Mouse (Mus musculus): ENCODE data around the gene Ffar4. TPM values are rescaled to one million over a fixed set of nuclear protein-coding genes. Genes with fewer than 3 reads are reported as not detected.

The Ffar4 gene
- total RNA-seq (2021), result under 1 TPM in 1 of 2 experiments, not detected in 1; 0.24 TPM

GRCm38 (mm10) chr19:38096858-38097758 lies at the start of gene Ffar4:
Gene Ffar4 (plus strand): TSS chr19:38097071.
- intact Hi-C loops (cut with DNase I), result no loop called here
- DNase-seq (ENCODE audit: extremely low spot score in 1 of 2, low spot score in 2 of 2), result no peak

- intact Hi-C loops (cut with DNase I), result no loop called here
- no peak for DNase-seq (ENCODE audit: extremely low spot score in 1 of 2, low spot score in 2 of 2)
Measured at GRCm38 (mm10) chr19:38049686-38050085, 47.2 kb upstream of the Ffar4 start.

GRCm38 (mm10) chr19:38053227-38054041 lies 43.4 kb upstream of the Ffar4 start:
- intact Hi-C loops (cut with DNase I), result loop anchor here (1.0 kb wide), 1 partner anchor 98 kb away; no protein-coding TSS in a partner anchor
- DNase-seq (ENCODE audit: extremely low spot score in 1 of 2, low spot score in 2 of 2), result no peak

- intact Hi-C loops (cut with DNase I), result no loop called here
- DNase-seq (ENCODE audit: extremely low spot score in 1 of 2, low spot score in 2 of 2), result peak in 1 of 2 experiments; percentile 87
Measured at GRCm38 (mm10) chr19:38054149-38054719, 42.6 kb upstream of the Ffar4 start.

- intact Hi-C loops (cut with DNase I), result no loop called here
- peak; percentile 91 to 98 for DNase-seq (ENCODE audit: extremely low spot score in 1 of 2, low spot score in 2 of 2)
Measured at GRCm38 (mm10) chr19:38054720-38055192, 42.1 kb upstream of the Ffar4 start, which contains the start of gene Cep55. Gene Cep55 (plus strand): TSS chr19:38055011.

GRCm38 (mm10) chr19:38055798-38056197 lies 41.1 kb upstream of the Ffar4 start:
- no peak for DNase-seq (ENCODE audit: extremely low spot score in 1 of 2, low spot score in 2 of 2)
- intact Hi-C loops (cut with DNase I), result no loop called here

- no peak for DNase-seq (ENCODE audit: extremely low spot score in 1 of 2, low spot score in 2 of 2)
- intact Hi-C loops (cut with DNase I), result no loop called here
Measured at GRCm38 (mm10) chr19:38056276-38056675, 40.6 kb upstream of the Ffar4 start.

- DNase-seq (ENCODE audit: extremely low spot score in 1 of 2, low spot score in 2 of 2), result no peak
- intact Hi-C loops (cut with DNase I), result no loop called here
Measured at GRCm38 (mm10) chr19:38056931-38057330, 39.9 kb upstream of the Ffar4 start.

- DNase-seq (ENCODE audit: extremely low spot score in 1 of 2, low spot score in 2 of 2), result no peak
- intact Hi-C loops (cut with DNase I), result no loop called here
Measured at GRCm38 (mm10) chr19:38063201-38063600, 33.7 kb upstream of the Ffar4 start.

GRCm38 (mm10) chr19:38064051-38064450 lies 32.8 kb upstream of the Ffar4 start:
- no peak for DNase-seq (ENCODE audit: extremely low spot score in 1 of 2, low spot score in 2 of 2)
- intact Hi-C loops (cut with DNase I), result no loop called here

GRCm38 (mm10) chr19:38073226-38073625 lies 23.6 kb upstream of the Ffar4 start:
- intact Hi-C loops (cut with DNase I), result loop anchor here (10.0 kb wide), 1 partner anchor 282 kb away; no protein-coding TSS in a partner anchor

GRCm38 (mm10) chr19:38075051-38075450 lies 21.8 kb upstream of the Ffar4 start:
- intact Hi-C loops (cut with DNase I), result loop anchor here (10.0 kb wide), 1 partner anchor 280 kb away; no protein-coding TSS in a partner anchor
- no peak for DNase-seq (ENCODE audit: extremely low spot score in 1 of 2, low spot score in 2 of 2)

More at GRCm38 (mm10) chr19:38073226-38073625, 23.6 kb upstream of the Ffar4 start:
- no peak for DNase-seq (ENCODE audit: extremely low spot score in 1 of 2, low spot score in 2 of 2)

GRCm38 (mm10) chr19:38076251-38076650 lies 20.6 kb upstream of the Ffar4 start:
- intact Hi-C loops (cut with DNase I), result loop anchor here (10.0 kb wide), 1 partner anchor 279 kb away; no protein-coding TSS in a partner anchor
- DNase-seq (ENCODE audit: extremely low spot score in 1 of 2, low spot score in 2 of 2), result no peak

- DNase-seq (ENCODE audit: extremely low spot score in 1 of 2, low spot score in 2 of 2), result no peak
- intact Hi-C loops (cut with DNase I), result loop anchor here (10.0 kb wide), 1 partner anchor 277 kb away; no protein-coding TSS in a partner anchor
Measured at GRCm38 (mm10) chr19:38077851-38078540, 18.9 kb upstream of the Ffar4 start.

- intact Hi-C loops (cut with DNase I), result loop anchor here (10.0 kb wide), 1 partner anchor 113 kb away; no protein-coding TSS in a partner anchor
- no peak for DNase-seq (ENCODE audit: extremely low spot score in 1 of 2, low spot score in 2 of 2)
Measured at GRCm38 (mm10) chr19:38081361-38081760, 15.5 kb upstream of the Ffar4 start.

GRCm38 (mm10) chr19:38082931-38083525 lies 13.8 kb upstream of the Ffar4 start:
- no peak for DNase-seq (ENCODE audit: extremely low spot score in 1 of 2, low spot score in 2 of 2)
- intact Hi-C loops (cut with DNase I), result loop anchor here (10.0 kb wide), 1 partner anchor 112 kb away; no protein-coding TSS in a partner anchor

GRCm38 (mm10) chr19:38085841-38086240 lies 11.0 kb upstream of the Ffar4 start:
- intact Hi-C loops (cut with DNase I), result loop anchor here (10.0 kb wide), 1 partner anchor 109 kb away; no protein-coding TSS in a partner anchor
- no peak for DNase-seq (ENCODE audit: extremely low spot score in 1 of 2, low spot score in 2 of 2)
